Mouse (Mus musculus) embryo, embryonic 10 days (tissue): ENCODE results near the gene Slit3.

Experiments
- DNase-seq: peaks from one replicate; pipeline ENCODE4 v3.0.0-alpha.2; 2015; ENCODE audit warnings: low spot score

Gene Slit3

DNA sequence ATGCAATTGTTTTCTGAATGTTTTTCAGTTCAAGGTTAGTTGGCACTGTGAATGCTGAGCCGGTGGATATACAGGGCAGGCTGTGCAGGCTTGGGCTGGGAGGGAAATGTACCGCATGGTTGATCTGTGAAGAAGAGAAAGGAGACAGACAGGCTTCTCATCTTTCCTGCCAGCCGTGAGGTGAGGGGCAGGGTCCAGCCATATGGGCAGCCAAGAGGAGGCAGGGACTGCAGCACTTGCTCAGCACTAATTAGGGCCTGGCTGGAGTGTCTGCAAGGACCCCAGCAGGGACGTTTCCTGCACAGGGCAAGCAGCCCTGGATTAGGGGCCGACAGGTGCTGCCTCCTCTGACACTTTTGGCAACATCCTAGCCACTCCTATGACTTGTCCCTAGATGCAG lies 184.1 kb downstream of the Slit3 start:
- no peak for DNase-seq

DNA sequence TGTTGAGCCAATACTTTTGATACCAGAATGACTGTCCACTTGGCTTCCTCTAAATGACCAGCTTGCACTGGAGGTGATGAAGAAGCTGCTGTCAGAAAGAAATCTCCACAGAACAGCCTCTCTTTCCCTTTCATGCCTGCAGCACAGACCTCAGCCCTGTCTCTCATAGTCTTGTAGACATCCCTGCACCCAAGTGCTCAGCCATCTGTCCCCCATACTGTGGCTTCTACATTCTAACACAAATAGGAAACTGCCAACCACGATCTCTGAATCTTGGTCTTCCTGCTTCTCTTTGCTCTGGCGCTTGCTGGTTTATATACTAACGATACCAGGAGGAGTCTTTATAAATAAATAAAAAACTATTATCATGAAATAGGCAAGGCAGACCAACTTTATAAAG lies 184.9 kb downstream of the Slit3 start:
- DNase-seq, result no peak

DNA sequence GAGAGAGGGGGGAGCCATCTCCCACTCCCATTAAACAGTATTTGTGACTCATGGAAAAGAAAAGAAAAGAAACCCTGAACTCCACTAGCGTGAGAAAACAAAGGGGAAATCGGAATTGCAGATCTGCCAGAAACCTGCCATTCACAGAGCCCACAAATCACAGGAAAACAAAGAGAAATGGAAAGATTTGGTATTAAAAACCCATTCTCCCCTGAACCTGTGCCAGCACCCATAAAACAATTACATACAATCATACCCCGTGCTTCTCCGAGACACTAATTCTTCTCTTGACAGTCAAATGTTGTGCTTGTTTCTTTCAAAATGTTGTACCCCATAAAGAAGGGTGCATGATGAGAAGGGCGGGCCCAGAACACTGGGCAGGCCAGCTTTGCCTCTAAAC lies 185.9 kb downstream of the Slit3 start:
- DNase-seq, result no peak

DNA sequence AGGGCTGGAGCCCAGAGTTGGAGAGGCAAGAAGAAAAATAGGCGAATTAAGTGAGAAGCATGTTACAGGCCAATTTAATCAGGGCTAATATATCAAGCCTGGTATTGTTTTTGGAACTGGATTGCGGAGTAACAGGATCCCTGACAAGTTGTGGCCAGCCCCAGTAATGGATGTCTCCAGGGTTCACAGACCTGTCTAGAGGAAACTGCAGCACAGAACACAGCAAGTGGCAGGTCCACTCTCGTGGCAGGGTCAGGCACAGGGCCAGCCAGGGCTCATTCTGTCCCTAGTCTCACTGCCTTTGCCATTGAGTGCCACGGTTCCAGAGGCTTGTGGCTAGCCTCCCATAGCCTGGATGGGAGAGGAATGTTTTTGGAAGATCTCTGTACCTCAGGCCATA lies 187.0 kb downstream of the Slit3 start:
- no peak for DNase-seq

DNA sequence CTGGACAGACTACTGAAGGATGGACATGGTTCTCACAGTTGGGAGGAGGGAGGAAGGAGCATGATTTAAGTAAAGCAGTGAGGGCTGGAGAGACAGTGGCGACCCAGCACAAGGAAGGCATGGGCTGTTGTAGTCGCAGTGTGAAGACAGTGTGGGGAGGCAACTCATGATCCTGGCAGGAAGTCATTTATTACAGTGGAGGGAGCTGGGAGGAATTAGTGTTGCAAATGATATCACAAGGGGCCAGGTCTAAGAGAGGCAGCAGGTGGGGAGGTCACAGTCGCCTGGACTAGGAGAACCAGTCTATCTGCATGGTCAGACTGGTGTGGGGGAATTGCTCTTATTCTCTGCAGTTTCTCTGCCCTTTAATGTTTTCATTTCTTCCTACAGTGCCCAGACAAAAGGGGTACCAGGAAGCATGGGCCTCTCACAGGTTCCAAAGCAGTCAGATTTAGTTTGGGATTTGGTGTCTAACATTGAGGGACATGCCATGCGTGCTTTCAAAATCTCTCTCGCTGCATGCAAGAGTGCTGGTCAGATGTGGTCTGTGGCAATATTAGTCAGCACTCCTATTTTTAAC lies 194.5 kb downstream of the Slit3 start:
- no peak for DNase-seq

DNA sequence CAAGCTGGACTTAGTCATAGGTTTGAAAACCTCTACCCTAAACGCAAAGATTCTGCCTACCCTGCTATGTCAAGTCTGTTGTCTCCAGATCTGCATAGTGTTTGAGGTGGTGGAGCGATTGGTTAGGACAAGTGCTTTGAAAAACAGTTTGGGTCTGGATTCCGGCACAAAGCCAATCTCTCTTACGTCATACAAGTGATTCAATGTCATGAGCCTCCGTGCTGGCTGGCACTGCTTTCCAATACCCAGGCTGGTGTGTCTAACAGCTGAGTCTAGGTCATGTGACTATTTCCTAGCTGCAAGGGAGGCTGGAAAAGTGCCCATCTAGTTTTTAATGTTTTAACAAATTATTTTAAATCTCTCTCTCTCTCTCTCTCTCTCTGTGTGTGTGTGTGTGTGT lies 196.2 kb downstream of the Slit3 start:
- DNase-seq, result no peak

DNA sequence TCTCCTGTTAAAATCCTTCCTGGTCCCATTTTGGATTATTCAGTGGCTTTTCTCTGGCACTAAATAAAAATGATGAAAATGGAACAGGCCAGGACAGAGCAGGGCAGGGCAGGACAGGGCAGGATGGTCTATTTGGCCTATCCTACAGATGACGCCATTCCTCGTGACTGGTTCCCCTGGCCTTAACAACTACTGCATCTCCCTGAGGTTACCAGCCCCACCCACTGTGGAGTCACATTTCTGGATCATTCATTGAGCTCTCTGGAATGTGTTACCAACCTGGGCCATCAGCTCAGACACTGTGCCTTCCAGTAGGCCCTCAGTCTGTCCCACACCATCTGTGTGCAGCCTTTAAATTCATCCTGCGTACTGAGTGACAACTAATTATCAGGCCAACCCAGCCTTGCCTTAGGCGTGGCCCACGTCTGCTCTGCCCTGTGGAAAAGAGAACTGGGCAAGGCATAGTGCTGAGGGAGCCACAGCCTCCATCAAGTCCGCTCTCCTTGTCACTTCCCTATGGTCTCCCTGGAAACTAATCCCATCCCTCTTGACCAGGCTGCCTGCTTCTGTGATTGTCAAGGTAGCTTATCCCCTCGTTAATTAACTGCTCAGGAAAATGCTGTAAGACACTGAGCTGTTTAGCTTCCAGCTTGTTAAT lies 196.9 kb downstream of the Slit3 start:
- peak; percentile 73 for DNase-seq

DNA sequence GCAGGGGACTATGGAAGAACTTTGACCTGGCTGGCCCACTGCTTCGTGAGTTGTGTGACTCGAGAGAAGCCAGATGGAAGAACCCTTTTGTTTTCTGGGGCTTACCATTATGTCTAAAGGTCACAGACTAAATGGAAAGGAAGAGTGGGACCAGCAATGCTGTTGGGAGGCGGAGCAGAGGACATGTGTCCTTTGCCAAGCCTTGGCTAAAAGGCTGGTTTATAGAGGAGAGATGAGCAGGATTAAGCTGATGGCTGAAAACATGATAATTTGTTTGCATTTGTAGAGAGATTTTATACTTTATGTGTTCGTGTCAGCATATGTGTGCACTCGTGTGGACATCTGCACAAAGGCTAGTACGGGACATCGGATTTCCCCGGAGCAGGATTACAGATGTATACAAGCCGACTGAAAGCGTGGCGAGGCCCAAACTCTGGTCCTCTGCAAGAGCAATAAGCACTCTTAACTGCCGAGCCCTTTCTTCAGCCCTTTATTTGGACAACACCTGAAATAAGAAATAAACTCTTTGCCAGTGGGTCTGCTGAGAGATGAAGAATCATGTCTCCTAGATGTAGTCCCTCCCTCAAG lies 197.5 kb downstream of the Slit3 start:
- no peak for DNase-seq

DNA sequence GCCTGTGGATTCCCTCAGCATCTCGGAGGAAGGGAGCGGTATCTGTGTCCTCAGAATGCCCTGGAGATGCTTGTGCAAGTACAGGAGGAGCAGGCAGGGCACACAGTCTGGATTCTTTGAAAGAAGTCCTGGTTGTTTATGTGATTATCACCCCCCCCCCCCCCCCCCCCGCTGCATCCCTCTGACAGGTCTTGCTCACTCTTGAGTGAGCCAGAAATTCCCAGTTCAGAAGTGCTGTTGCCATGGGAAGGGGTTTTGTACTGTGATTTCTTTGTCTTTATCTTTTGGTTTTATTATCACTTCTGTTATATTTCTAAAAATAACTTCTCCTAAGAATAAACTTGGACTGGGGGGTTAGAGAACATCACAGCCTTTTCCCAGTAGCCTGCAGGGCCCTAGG lies 199.5 kb downstream of the Slit3 start:
- DNase-seq, result no peak

DNA sequence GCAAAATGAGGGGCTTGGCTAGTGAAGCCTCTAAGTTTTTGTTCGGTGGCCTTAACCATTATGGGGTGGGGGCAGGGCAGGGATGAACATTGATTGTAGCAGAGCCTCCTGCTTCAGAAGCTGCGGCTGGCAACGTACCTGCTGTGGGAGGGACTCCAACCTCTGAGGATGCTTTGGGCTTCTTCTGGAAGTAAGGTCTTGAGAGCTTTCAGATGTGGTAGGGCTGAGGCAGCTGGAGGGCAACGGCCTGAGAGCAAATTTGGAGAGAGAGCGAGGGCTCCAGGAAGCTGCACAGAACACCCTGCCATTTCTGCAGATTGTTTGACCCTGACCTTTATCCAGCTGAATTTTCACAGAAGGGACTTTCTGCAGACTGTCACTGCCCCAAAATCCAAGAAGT lies 203.4 kb downstream of the Slit3 start:
- DNase-seq, result no peak

DNA sequence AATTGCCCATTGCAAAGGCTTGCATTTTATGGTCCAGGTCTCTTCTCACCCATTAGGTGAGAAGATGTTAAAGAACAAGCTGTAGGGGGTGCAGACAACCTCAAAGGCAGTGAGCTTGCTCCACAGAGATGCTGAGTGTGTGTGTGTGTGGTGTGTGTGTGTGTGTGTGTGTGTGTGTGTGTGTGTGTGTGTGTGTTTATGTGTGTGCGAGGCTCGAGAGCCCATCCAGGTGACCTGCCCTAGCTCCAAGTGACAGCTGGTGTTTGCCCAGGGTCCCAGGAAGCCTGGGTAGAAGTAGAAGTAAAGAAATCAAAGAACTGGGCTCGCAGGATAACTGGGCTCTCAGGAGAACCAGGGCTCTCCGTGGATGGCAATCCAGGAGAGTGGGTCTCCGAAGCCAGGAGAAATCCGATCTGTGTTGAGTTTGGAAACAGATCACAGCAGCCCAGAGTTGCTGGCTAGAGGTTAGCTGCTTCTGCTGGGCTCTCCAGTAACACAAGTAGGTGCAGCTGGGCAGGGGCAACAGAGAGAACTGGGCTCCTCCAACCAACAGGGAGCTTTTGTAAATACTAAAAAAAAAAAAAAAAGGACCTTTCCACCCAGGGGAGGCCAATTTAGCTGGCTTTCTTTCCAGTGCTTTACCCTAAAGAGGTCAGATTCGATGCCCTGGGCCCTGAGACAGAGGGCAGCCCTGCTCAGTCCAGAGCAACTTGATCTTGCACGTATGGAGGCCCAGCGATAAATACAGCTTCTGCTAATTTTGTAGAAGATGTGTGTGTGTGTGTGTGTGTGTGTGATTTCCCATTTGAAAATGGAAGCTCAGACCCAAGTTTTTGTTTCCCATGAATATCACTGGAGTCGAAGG lies 204.3 kb downstream of the Slit3 start:
- DNase-seq, result peak; percentile 36

DNA sequence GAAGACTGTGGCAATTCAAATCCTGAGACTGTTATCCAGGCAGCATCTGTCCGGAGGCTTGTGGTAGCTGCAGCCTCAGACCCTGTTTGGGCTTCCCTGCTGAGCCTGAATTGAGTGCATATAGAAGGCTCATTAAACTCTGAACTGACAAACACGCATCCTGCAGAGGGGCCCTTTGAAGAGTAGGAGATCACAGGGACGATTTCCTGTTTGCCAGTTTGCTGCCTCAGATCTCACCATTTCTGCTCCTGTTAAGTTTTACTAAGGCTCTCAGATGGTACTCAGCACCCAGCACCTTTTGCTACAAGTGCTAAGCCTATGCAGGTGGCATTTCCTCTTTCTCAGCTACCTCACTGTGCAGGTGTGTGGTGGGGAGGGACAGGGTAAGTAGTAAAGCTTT lies 205.3 kb downstream of the Slit3 start:
- DNase-seq, result peak; percentile 47

DNA sequence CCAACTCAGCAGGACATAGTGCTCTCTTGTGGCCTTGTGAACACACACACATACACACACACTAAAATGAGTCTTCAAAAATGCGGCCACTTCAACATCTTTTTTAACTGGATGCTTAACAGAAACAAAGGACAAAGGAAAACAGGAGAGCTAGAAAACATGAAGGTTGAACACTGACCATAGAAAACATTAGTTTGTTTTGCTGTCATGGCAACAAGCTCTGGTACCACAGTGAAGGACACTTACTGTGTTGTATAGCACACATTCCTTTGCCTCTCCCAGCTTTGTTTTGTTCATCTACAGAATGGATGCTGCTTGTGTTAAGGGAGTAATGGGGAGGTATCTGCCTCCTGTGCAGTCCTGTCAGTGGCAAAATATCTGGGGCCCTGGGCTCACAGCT lies 206.9 kb downstream of the Slit3 start:
- DNase-seq, result no peak

DNA sequence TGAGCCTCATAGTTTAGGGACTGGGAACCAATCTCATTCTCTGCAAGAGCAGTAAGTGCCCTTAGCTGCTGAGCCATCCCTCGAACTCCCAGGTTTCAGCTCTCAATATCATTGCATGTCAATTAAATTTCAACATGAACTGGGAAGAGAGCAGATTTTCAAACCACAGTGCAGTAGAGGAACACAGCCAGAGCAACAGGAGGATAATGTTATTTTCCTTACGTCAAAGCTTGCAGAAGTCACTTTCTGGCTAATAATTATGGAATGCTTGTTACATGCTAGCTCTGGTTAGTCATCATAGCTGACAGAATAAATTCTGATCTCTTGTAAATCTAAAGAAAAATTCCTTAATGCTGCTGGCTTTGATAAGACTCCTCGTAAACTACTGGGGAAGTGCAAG lies 210.5 kb downstream of the Slit3 start:
- DNase-seq, result no peak

DNA sequence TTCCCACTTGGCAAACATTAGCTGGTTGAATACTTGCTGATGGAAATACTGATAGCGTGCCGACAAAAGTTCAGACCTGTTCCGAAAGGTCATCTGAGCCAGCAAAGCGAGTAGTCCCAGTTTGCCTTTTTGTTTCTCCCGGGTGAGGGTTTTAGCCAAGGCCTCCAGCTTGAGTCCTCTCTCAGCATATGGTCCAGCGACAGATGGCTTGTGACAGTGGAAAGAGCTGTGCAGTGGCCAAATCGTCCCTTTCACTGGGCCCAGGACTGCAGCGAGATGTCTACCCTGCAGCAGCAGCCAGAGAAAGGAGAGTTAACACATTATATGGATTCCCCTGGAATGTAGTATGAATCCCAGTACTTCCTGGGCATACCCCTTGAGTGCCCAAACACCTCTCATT lies 215.5 kb downstream of the Slit3 start:
- no peak for DNase-seq

DNA sequence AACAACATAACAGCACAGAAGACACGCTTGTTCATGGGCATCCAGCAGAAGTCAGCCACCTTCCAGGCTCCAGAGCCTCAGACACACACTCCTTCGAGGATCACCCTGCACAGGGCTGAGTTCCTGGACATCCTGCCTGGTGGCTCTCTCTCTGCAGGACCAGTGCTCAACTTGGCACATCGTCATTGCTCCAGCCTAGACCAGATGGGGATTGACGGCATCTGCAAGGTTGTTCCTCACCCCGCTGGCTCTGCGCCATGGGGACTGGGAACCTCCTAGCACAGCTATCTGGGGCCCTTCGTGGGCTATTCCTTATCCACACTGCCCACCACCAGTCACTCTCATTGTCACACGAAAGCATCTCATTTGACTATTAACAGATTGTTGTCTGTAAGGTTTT lies 216.5 kb downstream of the Slit3 start:
- no peak for DNase-seq

DNA sequence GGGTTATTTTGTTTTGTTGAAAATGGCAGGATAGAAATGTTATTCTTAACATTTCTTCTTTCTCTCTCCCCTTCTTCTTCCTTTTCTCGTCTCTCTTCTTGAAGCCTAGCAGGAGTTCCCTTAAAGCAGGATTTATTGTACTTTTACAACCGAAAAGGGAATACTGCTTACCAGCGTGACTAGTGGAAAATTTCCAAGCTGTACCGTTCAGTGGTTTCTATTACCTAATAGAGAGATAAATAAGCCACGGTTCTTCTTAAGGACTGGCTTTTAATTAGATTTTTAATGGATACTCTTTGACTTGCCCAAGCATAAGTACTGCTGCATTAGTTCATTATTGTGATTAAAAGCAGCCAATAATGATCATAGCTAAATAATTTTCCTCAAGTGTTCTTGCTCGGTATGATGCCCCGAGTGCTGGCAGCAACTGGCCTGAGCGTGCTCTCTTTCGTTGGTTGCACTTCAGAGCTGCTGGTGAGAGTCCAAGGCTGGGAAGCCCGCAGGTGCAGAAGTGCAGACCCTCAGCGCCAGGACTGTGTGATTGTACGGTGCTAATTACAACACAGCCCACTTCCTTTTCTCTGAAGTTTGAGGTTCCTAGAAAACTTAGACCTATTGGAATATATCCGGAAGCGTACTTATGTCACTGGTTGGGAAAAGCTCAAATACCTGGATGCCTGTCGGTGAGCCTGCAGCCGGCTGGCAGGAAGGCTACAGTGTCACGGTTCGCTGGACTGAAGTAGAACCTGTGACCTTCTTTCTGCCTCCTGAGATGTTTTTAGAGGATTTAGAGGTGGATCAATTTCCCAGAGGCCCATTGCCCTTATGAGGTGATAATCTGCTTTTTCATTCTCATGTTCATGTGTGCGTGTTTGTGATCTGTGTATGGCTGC lies 217.1 kb downstream of the Slit3 start:
- no peak for DNase-seq

DNA sequence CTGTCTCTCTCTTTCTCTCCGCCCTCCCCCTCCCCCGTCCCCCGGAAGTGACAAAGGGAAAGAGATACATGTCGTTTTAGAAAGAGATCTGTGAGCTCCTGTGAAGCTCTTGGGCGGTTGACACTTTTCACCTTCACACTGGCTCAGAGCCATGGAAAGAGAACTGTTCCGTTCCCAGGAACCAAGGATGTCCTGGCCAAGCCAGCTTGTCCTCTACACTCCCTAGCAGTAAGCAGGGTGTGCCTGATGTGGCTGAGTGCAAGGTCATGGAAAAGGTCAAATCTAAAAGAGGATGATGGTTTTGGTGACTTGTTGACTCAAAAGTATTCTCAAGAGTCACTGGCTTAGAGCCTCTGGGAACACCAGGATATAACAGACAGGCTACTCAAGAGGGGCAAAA lies 219.7 kb downstream of the Slit3 start:
- DNase-seq, result no peak

DNA sequence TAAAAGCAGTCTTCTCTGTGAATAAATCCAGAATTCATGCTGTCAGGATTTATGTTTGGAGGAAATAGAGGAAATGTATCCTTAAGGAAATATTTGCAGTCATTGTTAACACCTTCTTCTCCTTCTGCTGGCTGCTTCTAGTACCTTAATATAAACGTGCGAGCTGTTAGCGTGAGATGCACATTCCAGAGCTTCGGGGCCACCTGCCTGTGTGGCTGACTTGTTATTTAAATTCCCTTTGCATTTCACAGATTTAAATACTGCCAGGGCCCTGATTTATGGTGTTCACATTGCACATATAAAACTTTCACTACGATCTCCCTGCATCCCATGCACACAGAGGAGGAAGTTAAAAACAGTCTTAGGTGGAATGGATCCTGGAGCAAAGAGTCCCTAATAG lies 221.5 kb downstream of the Slit3 start:
- no peak for DNase-seq

DNA sequence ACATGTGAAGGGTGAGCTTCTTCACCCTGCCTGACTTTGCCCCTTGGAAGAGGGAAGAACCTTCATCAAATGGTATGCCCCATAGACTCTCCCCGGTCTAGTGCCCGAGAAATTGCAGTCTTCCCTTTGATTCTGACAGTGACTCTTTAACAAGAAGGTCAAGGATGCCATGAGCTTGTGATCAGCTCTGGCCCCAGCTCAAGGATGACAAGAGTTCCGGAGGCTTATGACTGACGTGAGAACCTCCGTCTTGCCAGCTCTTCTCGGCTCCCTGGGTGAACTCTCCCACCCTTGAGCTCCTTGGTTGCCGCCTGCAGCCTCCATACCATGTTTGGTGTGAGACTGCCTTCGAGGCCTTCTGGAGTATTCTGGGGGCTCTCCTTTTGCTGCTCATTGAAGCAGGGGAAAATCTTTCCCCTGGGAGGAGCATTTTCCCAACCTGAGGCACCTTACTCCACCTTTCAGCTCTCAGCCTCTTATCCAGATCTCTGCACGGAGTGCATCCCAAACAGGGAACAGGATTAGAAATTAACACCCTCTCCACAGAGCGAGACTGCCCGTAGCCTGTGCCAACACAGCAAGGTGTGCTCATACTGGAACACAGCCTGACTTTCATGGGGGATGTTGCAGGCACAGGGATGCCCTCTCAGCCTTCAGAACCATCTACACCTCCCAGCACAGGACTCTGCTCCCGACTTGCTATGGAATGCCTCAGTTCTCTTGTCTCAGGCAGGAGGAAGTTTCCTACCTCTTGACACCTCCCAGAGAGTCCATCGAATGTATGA lies 224.9 kb downstream of the Slit3 start:
- no peak for DNase-seq

DNA sequence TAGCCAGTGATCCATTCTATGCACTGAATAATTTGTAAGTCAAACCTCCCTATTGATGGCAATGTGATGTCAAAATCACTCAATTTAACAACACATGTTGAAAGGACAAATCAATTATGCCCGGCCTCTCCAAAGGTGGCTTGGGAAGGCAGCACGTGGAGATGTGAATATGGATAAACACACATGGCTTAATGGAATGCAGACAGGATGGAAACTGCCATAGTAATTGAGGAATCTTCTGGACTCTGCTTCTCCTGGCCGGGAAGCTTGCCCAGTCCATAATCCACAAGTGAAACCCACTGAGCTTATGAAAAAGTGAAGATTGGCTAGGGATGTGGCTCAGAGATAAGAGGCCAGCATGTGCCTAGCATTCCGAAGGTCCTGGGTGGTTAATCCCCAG lies 227.1 kb downstream of the Slit3 start:
- no peak for DNase-seq
